Mouse (Mus musculus) mesoderm, embryonic 11.5 days (tissue): Measurements from ENCODE around the gene Kdsr.

Experiments
- DNase-seq: peaks from one replicate; pipeline ENCODE4 v3.0.0-alpha.2; 2012; ENCODE audit warnings: low read depth, low spot score

Gene Kdsr

DNA sequence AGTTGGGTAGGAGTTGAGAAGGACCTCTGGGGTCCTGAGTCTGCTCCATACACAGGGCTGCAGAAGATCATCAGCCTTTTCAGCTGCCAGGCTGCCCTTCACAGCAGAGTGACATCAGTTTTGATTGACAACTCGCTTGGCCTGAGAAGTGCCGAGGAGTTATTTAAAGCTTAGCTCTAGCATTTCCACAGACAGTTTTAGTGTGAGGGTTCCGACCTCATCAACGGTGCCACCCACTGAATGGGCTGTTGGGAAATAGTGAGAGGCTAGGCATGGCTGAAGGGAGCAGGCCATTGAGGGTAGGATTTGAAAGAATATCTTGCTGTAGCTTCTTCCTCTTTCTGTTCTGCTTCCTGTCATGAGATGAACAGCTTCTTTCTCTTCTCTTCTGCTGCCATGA is 63.9 kb downstream of the Kdsr start:
- no peak for DNase-seq

DNA sequence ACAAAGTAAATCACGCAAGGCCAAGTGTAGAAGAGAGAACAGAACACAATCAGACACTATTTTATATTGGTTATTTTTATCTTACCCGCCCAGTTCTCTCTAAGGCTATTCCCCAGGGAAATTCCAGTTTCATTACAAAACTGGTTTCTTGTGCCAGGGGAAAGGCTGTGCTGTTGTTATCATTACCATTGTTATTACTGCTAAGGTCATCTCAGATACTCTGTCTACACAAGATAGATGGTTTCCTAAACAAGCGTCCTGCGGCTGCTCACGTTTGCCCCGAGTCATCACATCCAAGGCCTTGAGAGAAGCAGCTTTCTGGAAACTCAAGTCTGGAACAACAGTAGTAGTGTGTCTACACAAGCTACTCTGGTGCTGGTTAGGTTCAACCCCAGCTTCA is 65.2 kb downstream of the Kdsr start:
- DNase-seq: no peak

DNA sequence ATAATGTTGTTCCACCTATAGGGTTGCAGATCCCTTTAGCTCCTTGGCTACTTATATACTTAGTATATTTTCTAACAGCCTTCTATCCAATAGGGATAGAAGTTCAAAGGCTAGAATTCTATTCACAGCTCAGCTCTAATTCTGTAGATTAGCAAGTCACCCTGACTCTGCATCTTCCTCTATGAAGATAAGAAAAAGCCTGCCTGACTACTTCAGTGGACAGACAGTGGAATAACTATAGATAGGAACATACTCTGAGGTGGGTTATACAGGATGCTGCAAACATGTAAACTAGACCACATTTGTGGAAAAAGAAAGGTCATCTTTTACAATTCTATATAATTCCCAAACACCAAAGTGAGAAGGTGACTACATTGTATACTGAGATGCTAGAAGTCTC is 66.9 kb downstream of the Kdsr start:
- DNase-seq: no peak

DNA sequence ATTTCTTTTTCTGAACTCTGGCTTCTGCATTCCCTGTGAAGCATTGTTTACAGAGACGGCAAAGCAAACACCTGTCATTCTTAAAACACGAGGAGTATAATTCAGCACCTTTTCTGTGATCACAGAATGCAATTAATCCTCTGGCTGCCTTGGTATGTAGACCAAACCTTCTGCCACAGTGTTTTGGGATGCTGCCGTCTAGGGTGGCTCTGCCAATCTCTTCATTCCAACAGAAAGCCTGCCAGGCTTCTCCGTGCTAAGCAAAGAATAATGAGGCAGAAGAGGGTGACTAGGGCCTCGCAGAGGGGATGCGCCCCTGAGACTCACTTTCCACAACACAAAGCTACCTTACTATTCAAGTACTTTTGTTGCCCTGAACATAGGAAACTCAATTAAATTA is 68.6 kb downstream of the Kdsr start:
- no peak for DNase-seq

DNA sequence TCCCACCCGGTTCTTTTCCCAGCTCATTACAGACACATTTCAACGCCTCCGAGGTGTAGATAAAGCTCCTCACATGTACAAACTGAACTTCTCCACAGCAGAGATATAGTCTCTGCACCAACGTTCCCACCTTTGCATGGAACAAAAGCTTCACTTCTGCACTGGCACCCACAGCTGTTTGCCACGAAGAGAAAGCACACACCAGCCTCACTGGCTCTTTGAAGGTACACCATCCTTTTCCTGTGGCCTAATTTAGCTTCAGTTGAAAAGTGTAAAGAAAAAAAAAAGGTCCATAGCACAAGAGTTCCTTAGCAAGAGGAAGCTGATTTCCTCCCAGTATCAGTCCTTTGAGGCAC is 71.4 kb downstream of the Kdsr start:
- DNase-seq: no peak

DNA sequence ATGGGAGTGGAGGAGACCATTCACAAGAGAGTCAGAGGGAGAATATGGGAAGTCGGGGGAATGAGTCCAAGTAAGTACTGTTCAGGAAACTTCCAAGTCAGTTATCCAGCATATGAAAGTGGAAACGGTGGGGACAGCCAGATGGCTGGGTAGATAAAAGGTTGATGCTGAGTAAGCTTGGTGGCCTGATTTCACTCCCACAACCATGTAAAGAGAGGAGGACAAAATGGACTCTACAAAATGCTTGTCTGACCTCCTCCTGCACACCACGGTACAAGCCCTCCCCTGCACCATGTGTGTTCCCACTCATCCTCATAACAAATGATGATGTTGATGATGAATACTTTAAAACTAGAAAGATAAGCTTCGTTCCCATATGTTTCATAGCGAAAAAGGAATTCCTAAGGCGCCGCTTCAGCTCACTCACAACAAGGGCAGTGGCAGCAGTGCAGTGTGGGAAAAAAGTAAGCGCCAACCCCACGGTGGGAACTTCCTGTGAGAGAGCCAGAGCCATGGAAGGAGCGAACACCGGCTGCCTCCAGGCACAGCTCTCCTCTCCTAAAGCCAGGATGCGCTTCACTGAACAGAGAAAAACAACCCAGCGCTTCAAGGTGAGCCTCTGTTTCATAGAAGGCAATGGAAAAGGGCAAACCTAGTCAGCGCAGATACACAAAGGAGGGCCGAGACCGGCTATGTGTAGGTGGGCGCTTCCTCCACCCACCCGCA is 71.9 kb downstream of the Kdsr start:
- DNase-seq: no peak

DNA sequence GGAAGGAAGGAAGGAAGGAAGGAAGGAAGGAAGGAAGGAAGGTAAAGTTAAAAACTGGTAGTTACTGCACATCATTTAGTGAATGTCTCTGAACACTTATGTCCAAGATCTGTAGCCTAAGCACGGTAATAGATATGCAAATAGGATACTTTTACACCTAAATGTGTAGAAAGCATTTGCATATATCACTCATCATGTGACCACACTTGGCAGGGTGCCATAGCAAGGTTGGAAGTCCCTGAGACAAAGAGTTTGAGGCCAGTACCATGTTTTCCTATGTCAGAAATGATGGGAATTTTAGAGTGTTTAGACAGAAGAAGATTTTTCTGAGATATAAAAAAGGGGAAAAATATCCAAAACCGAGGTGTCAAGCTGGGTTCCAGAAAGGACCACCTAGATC is 73.8 kb downstream of the Kdsr start:
- no peak for DNase-seq

DNA sequence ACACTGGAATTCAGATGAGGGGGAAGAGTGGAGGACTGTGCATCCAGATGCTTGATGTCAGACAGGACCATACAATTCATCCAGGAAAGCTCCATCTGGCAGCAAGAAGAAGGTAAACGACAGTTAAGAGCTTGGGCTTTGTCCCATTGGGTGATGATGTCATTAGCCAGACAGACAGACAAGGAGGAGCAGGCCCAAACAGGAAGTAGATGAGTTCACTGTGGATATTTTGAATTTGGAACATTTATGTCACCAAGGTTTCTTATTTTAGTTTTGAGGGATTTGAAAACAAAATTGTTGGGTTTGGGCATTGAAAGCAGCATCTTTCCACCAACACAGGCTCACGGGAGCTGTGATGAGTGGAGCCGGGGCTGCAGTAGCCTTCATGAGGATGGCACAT is 75.0 kb downstream of the Kdsr start:
- DNase-seq: no peak

DNA sequence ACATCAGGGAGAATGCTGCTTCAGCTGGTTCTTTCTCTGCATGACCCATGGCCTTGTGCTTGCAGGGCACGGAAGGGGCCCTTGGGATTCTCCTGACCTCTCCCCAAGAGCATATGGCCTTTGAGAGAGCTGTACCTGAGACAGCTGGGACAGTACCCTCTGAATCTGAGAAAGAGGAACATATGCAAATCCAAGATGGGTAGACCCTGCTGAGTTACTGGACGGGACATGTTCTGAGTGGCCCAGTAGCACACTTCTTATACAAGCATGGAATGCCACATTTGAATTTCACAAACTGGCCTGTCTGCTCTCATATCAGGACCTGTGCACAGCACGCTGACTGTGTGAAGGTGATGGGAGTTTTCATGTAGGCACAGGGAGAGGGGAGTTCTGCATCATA is 76.7 kb downstream of the Kdsr start:
- DNase-seq: no peak

DNA sequence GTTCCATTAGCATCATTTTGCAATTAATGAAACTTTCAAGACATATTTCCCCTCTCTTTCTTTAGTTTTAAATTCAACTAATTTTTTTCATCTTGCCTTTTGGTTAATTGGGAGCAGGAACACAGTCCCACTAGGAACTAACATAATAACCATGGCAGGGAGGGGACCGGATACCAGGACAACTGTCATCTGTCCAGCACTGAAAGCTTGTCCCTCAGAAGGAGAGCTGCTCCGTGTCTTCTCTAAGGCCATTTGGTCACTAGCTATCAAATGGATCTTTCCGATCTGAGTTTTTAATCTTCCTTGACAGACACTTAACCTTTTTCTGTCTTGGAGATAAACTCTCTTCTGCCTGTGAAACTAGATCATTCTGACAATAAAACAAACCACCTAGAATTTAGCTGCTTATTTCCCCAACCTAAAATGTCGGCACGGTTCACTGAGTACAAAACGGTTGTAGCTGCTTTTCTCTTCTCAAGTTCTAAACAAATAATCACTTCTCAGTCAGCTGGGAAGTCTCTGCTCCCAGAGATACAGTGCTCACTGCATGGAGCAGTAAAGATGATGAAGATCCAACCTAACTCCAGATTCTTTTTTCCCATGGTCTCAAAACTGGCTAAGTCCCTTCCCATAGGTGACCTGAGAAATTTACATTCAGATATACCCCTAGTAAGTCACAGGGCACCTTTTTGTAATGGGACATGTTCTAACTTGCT is 79.6 kb downstream of the Kdsr start:
- DNase-seq: no peak

DNA sequence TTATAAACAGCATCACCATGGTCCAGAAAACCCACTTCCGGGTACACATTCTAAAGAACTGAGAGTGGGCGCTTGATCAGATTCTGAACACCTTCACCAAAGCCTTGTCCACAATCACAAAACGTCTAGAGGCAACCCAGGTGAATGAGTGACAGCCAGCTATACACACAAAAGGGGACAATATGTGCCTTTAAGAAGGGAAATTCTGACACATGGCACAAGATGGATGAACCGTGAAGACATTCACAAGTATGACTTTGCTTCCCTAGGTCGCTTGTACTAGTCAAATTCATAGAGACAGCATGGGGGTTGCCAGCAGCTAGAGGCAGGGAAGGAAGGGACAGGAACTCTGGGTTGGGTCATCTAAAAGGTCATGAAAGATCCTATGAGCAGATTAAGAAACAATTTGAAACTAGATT is 81.5 kb downstream of the Kdsr start:
- DNase-seq: no peak
